Mouse (Mus musculus) brain, adult 10 weeks (tissue): ENCODE measurements around the gene Ppp4r3a. TPM values are rescaled to one million over a fixed set of nuclear protein-coding genes. Genes with fewer than 3 reads are reported as not detected.

Source experiments
- polyA plus RNA-seq: library from polyadenylated mRNA; stranded (reverse); fragments of 350-450 nt; fragmentation: Illumina TruSeq; extraction: RNeasy Lipid Tissue Mini Kit (QIAGEN cat#74804); gene quantifications from one replicate; pipeline ENCODE4 v1.2.3, GENCODE M21; 2015; ENCODE audit warnings: low read depth, low replicate concordance

The Ppp4r3a gene
- 26.3 TPM for polyA plus RNA-seq

GRCm38 (mm10) chr12:101083076-101083838 is at the start of gene Ppp4r3a:
TSS of gene Ppp4r3a (minus strand) at chr12:101083702.

GRCm38 (mm10) chr12:101028954-101029731 is 54.4 kb downstream of the Ppp4r3a start, which contains the start of gene Ccdc88c:
TSS of gene Ccdc88c (minus strand) at chr12:101029056.

Other genes starting within 250 kb of the Ppp4r3a start
- gene Gpr68, start 175.5 kb downstream of the Ppp4r3a start, polyA plus RNA-seq: 11.2 TPM
- 19.6 TPM for gene Ccdc88c, start 54.6 kb downstream of the Ppp4r3a start, polyA plus RNA-seq